Mouse (Mus musculus) macrophage (primary cell): ENCODE data around the gene Trappc5. TPM values are rescaled to one million over a fixed set of nuclear protein-coding genes. Genes with fewer than 3 reads are reported as not detected.

Source experiments
- H3K27ac ChIP-seq: fragments of 350-480 bp; formaldehyde crosslinking; 2 replicates; pipeline ENCODE4 v1.9.0; 2021
- H3K36me3 ChIP-seq: fragments of 350-480 bp; formaldehyde crosslinking; 2 replicates; pipeline ENCODE4 v1.9.0; 2021; ENCODE audit errors: inconsistent target
- H3K4me3 ChIP-seq: fragments of 350-480 bp; formaldehyde crosslinking; 2 replicates; pipeline ENCODE4 v1.9.0; 2021; ENCODE audit errors: inconsistent target
- H3K79me2 ChIP-seq: fragments of 350-480 bp; formaldehyde crosslinking; 2 replicates; pipeline ENCODE4 v1.9.0; 2021; ENCODE audit errors: inconsistent target
- WGBS: methylation state at CpG from one replicate; pipeline ENCODE4 v1.1.7; 2026; ENCODE audit warnings: inconsistent platforms; ENCODE audit not compliant: missing documents; 5-methylcytosine and 5-hydroxymethylcytosine counted together
- polyA plus RNA-seq: library from polyadenylated mRNA; stranded (reverse); fragments of 250-400 nt; gene quantifications from 3 replicates; pipeline ENCODE4 v1.2.4, GENCODE M21; 2018; ENCODE audit warnings: inconsistent platforms

Trappc5 gene
- polyA plus RNA-seq, 1 experiment from 2014 or later: 7.0 TPM

DNA sequence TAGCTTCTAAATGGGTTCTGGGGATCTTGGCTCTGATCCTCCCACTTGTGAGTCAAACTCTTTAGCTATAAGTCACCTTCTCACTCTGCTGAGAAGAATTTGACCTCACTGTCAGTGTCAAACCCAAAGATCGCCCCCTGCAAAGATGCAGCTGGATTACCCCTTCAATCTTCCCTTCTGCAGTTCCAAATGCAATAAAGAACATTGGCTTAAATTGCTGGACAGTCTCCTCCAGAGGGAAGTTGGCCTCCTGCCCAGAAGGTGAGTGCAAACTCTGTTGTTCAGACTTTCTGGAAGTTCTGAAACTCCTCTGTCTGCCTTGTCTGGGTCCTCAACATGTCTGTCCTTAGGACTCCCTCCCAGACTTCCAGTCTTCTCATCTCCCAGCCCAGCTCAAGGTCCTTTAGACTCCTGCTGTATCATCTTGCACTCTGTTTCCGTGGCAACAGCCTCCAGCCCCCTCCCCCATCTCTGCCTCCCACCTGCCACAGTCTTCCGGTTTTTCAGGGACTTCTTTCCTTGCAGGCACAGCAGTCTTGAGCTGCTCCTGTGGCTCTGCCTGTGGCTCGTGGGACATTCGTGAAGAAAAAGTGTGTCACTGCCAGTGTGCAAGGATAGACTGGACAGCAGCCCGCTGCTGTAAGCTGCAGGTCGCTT, 19.2 kb upstream of the Trappc5 start:
- Histone ChIP-seq H3K79me2 (no peaks in the 10 kb centered on the region), H3K27ac (no peak overlapping the region), H3K4me3 (no peak overlapping the region), H3K36me3 (no peaks in the 10 kb centered on the region)
- 49% methylated on average over 7 of the region's 7 CpGs for WGBS

DNA sequence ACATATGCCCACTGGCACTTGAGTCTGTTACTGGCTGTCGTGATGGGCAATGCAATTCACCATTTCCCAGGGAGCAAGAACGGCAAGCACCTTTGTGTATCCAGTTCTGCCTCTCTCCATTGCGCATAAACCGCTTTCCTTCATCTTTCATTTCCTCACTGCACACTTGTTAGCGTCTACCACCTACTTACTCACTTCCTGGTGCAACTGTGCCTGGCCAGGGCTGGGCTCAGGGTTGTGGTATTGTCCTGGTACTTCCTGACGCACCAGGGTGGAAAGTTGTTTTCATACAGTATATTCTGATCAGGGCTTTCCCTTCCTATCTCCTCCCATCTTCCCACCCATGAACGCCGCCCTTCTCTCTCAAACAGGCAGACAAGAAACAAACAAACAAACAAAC, 15.2 kb upstream of the Trappc5 start:
- WGBS: 19% methylated on average over 8 of the region's 8 CpGs

GRCm38 (mm10) chr8:3664405-3664804, 11.7 kb upstream of the Trappc5 start:
- Histone ChIP-seq H3K27ac (peak overlapping the region; percentile 45), H3K4me3 (no peak overlapping the region), H3K36me3 (no peaks in the 10 kb centered on the region), H3K79me2 (peaks cover under 1% of the 10 kb centered on the region; the same call in 1 of the 2 replicates)
- WGBS: 5% methylated on average over 5 of the region's 5 CpGs

More for the DNA sequence above, 15.2 kb upstream of the Trappc5 start:
- Histone ChIP-seq H3K79me2 (no peaks in the 10 kb centered on the region), H3K27ac (peak overlapping the region; percentile 25; the same call in 1 of the 2 replicates), H3K36me3 (no peaks in the 10 kb centered on the region), H3K4me3 (no peak overlapping the region)

- H3K4me3 ChIP-seq: no peak within 1 kb of the TSS
- peaks cover 5% of the 10 kb centered on the region; the same call in 1 of the 2 replicates for H3K79me2 ChIP-seq
- WGBS: 49% methylated on average over 6 of the region's 6 CpGs
- H3K27ac ChIP-seq: peak within 1 kb of the TSS; percentile 45
- H3K36me3 ChIP-seq: no peaks in the 10 kb centered on the region
Measured at GRCm38 (mm10) chr8:3665507-3665906, 10.6 kb upstream of the Trappc5 start, which contains the start of gene Mcemp1. Gene Mcemp1, plus strand, starts transcription at chr8:3665754.

DNA sequence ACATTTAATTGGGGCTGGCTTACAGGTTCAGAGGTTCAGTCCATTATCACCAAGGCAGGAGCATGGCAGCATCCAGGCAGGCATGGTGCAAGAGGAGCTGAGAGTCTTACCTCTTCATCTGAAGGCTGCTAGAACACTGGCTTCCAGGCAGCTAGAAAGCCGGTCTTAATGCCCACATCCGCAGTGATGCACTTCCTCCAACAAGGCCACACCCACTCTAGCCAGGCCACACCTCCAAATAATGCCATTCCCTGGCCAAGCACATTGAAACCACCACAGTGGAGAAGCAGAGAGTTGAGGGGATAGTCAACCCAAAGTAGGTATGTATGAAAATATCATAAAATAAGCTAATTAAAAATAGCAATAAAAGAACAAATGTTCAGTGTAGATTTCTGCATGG, 5.7 kb upstream of the Trappc5 start:
- Histone ChIP-seq H3K4me3 (no peak overlapping the region), H3K79me2 (peaks cover 5% of the 10 kb centered on the region; the same call in 1 of the 2 replicates), H3K27ac (no peak overlapping the region), H3K36me3 (no peaks in the 10 kb centered on the region)
- 3% methylated on average over 2 of the region's 2 CpGs for WGBS

- peak within 1 kb of the TSS; percentile 53 for H3K4me3 ChIP-seq
- H3K36me3 ChIP-seq: no peaks in the 10 kb centered on the region
- peak within 1 kb of the TSS; percentile 24; the same call in 1 of the 2 replicates for H3K27ac ChIP-seq
- WGBS: 1% methylated on average over 23 of the region's 23 CpGs
- peaks cover 11% of the 10 kb centered on the region for H3K79me2 ChIP-seq
Measured at GRCm38 (mm10) chr8:3671980-3672491, 4.1 kb upstream of the Trappc5 start, which contains the start of gene Fcor. Gene Fcor, minus strand, starts transcription at chr8:3672362.

GRCm38 (mm10) chr8:3674671-3675070, 1.4 kb upstream of the Trappc5 start:
- H3K27ac ChIP-seq: no peak overlapping the region
- H3K79me2 ChIP-seq: peaks cover 25% of the 10 kb centered on the region
- 92% methylated on average over 3 of the region's 3 CpGs for WGBS
- H3K36me3 ChIP-seq: peaks cover 5% of the 10 kb centered on the region; the same call in 1 of the 2 replicates
- H3K4me3 ChIP-seq: no peak overlapping the region

DNA sequence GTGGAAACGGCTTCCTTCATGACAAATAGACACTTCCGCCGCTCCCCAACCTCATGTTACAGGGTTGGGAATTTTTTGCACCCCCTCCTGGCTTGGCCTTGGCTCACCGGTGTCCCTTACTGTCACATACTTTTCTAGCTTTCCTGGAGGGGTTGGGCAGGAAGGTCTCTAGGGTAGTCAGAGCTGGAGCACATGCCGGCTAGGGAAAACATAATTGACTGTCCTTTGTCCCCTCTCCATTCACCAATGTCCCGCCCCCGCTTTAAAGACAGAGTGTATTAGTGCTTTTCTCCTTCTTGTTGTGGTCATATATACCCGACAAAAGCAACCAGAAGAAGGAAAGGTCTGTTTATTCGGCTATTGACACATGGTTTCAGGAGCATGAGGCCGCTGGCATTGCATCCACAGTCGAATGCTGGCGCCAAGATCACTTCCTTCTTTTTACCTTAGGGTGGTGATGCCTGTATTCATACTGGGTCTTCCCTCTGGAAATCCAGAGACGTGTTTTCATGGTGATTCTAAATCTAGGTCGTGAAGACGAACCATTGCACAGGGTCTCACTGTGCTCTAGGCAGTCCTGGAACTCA, 987 bp downstream of the Trappc5 start:
- Histone ChIP-seq H3K27ac (peak overlapping the region; percentile 79), H3K4me3 (peak overlapping the region; percentile 99), H3K36me3 (peaks cover 14% of the 10 kb centered on the region; the same call in 1 of the 2 replicates), H3K79me2 (peaks cover 24% of the 10 kb centered on the region)
- 2% methylated on average over 15 of the region's 15 CpGs for WGBS

DNA sequence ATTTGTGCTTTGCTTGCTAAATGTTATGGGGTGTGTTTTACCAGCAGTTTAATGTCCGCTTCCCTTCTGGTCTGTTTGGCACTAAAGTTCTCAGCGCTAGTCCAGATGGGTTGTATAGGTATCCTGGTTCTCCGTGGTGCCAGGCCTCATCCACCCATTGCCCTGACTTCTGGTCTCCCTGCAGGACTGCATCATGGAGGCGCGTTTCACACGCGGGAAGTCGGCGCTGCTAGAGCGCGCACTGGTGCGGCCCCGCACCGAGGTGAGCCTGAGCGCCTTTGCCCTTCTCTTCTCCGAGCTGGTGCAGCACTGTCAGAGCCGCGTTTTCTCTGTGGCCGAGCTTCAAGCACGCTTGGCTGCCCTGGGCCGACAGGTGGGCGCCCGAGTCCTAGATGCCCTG, 2.7 kb downstream of the Trappc5 start:
- WGBS: 97% methylated on average over 23 of the region's 23 CpGs
- H3K27ac ChIP-seq: no peak overlapping the region
- peaks cover 14% of the 10 kb centered on the region; the same call in 1 of the 2 replicates for H3K36me3 ChIP-seq
- no peak overlapping the region for H3K4me3 ChIP-seq
- peaks cover 24% of the 10 kb centered on the region for H3K79me2 ChIP-seq

GRCm38 (mm10) chr8:3679236-3679635, 3.1 kb downstream of the Trappc5 start:
- Histone ChIP-seq H3K4me3 (no peak overlapping the region), H3K27ac (no peak overlapping the region), H3K79me2 (peaks cover 24% of the 10 kb centered on the region), H3K36me3 (peaks cover 14% of the 10 kb centered on the region; the same call in 1 of the 2 replicates)
- 91% methylated on average over 18 of the region's 23 CpGs for WGBS

DNA sequence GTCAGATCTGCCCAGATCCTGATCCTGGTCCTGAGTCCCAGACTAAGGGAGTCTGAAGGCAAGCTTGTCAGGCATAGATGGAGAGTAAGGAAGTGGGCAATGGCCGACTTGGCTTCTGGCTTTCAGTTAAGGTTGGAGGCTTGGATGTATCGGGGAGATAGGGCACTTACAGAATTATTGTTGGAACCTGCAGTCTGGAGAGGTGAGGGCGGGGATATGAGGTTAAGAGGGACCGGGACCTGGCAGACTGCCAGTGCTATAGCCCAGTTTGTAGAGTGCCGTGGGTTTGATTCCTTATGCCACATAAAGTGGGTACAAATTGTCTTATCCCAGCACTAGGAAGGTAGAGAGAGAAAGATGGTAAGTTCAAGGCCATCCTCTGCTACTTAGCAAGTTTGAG, 3.6 kb downstream of the Trappc5 start:
- peaks cover 24% of the 10 kb centered on the region for H3K79me2 ChIP-seq
- peaks cover 14% of the 10 kb centered on the region; the same call in 1 of the 2 replicates for H3K36me3 ChIP-seq
- H3K27ac ChIP-seq: no peak overlapping the region
- WGBS: 94% methylated on average over 5 of the region's 5 CpGs
- no peak overlapping the region for H3K4me3 ChIP-seq

GRCm38 (mm10) chr8:3682435-3682834, 6.3 kb downstream of the Trappc5 start:
- 97% methylated on average over 5 of the region's 5 CpGs for WGBS
- Histone ChIP-seq H3K4me3 (no peak overlapping the region), H3K36me3 (peaks cover 14% of the 10 kb centered on the region; the same call in 1 of the 2 replicates), H3K79me2 (peaks cover 14% of the 10 kb centered on the region), H3K27ac (no peak overlapping the region)

DNA sequence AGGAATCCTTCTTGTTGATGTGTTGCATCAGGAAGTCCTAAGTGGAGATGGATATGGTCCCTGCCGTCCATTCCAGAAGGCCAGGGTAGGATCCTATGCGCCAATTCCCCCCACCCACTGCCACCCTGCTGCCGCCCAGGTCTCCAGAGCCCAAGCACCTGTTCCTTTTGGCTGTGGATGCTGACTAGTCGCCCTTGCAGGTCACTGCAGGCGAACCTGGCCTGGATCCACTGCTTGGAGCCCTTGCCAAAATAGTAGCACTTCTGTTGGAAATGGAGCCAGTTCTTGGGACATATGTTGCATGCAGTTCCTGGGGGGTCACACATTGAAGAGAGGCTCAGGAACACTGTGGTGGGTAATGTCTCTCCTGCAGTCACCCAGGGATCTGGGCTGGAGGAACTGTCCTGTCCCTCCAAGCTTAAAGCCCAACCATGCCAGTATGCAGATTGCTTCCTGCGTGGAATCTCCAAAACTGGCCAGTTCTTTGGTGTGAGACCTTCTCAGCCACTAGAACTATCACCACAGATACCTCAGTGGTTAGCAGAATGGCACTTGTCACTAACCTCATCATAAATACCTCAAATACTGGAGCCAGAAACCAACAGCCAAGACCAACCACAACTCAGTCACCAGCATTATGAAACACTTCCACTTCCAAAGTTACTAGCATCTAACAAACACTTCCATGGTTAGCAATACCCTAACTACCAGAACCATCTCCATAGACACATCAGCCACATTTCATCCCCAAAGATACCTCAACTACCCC, 7.5 kb downstream of the Trappc5 start:
- H3K79me2 ChIP-seq: peaks cover 2% of the 10 kb centered on the region; the same call in 1 of the 2 replicates
- no peak overlapping the region for H3K27ac ChIP-seq
- H3K36me3 ChIP-seq: peaks cover 14% of the 10 kb centered on the region; the same call in 1 of the 2 replicates
- WGBS: 86% methylated on average over 6 of the region's 6 CpGs
- H3K4me3 ChIP-seq: no peak overlapping the region

DNA sequence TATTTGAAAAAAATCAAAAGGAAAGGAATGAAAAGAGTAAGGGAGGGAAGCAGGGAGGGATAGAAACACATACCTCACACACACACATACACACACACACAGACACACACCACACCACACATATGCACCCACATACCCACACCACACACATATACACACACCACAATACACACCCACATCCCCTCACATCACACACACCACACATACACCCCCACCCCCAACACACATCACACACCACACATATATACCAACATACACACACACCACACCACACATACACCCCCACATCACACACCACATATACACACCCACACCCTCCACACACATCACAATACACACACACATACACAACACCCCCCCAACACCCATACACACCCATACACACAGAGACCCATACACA, 8.4 kb downstream of the Trappc5 start:
- Histone ChIP-seq H3K27ac (no peak overlapping the region), H3K79me2 (no peaks in the 10 kb centered on the region), H3K4me3 (no peak overlapping the region), H3K36me3 (peaks cover 11% of the 10 kb centered on the region; the same call in 1 of the 2 replicates)
